Mouse (Mus musculus) heart, adult 2 months (tissue): Measurements from ENCODE around the gene Cercam.

Source experiments
- CTCF ChIP-seq: fragments of 200-600 bp; IDR thresholded peaks from 2 replicates; pipeline ENCODE4 v1.8.1; 2022; ENCODE audit warnings: antibody characterized with exemption, mild to moderate bottlenecking, moderate library complexity
- EP300 ChIP-seq: fragments of 200-500 bp; IDR thresholded peaks from 2 replicates; pipeline ENCODE4 v1.6.1; 2011; ENCODE audit warnings: low read depth, low read length, control low read depth; ENCODE audit not compliant: insufficient read depth
- POLR2A ChIP-seq: fragments of 200-500 bp; IDR thresholded peaks from 2 replicates; pipeline ENCODE4 v1.6.1; 2011; ENCODE audit warnings: mild to moderate bottlenecking, low read depth, low read length, control low read depth; ENCODE audit not compliant: insufficient read depth

DNA sequence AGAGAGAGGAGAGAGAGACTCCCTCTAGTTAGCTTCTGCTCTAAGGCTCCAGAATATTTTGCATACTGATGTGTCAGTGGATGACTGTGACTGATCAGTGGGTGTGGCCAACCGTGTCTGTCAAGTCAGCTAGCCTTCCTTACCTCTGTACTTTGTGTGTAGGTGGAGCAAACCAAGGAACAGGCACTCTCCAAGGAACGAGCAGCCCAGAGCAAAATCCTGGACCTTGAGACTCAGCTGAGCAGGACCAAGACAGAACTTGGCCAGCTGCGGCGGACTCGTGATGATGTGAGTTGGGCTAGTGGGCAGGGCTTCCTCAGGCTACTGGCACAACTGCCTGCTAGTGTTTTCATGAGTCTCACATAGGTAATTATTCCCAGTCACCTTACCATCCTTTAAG is 57.6 kb downstream of the Cercam start:
- no peak for TF ChIP-seq POLR2A
- TF ChIP-seq CTCF, result no peak
- TF ChIP-seq EP300, result no peak
